Mouse (Mus musculus) myocyte (in vitro differentiated cells): ENCODE measurements around the gene Ttc7.

Experiments
- MYOG ChIP-seq, 3 experiments: IDR thresholded peaks; one replicate each; pipeline ENCODE4 v1.6.1; 2011; ENCODE audit warnings: control low read depth in 2 of 3, low read depth in 2 of 3, mild to moderate bottlenecking in 2 of 3; ENCODE audit not compliant: insufficient read length in 2 of 3, control insufficient read depth in 1 of 3, insufficient read depth in 1 of 3
- POLR2A ChIP-seq: IDR thresholded peaks from one replicate; pipeline ENCODE4 v1.6.1; 2011; ENCODE audit warnings: low read depth, mild to moderate bottlenecking, control low read depth, moderate library complexity; ENCODE audit not compliant: insufficient read length
- POLR2AphosphoS2 ChIP-seq: IDR thresholded peaks from one replicate; pipeline ENCODE4 v1.6.1; 2011; ENCODE audit warnings: low read depth, control low read depth; ENCODE audit not compliant: insufficient read length
- TCF12 ChIP-seq: IDR thresholded peaks from one replicate; pipeline ENCODE4 v1.6.1; 2011; ENCODE audit warnings: mild to moderate bottlenecking, control low read depth; ENCODE audit not compliant: poor library complexity, insufficient read depth, severe bottlenecking
- USF1 ChIP-seq: IDR thresholded peaks from one replicate; pipeline ENCODE4 v1.6.1; 2011; ENCODE audit warnings: low read depth, mild to moderate bottlenecking, control low read depth, moderate library complexity

GRCm38 (mm10) chr17:87235019-87235418 is 47.7 kb upstream of the Ttc7 start:
- TF ChIP-seq TCF12 (no peak), POLR2A (no peak), MYOG (IDR thresholded peaks at IDR 0.05; ENCODE audit: control insufficient read depth in 1 of 3, insufficient read depth in 1 of 3, insufficient read length in 2 of 3, low read depth in 2 of 3) (no peak), USF1 (no peak), POLR2AphosphoS2 (no peak)
